Mouse (Mus musculus): ENCODE results near the gene Ankra2. TPM values are rescaled to one million over a fixed set of nuclear protein-coding genes. Genes with fewer than 3 reads are reported as not detected.

The Ankra2 gene
- total RNA-seq, 2 experiments from 2014 or later: 21.6 to 42.4 TPM

DNA sequence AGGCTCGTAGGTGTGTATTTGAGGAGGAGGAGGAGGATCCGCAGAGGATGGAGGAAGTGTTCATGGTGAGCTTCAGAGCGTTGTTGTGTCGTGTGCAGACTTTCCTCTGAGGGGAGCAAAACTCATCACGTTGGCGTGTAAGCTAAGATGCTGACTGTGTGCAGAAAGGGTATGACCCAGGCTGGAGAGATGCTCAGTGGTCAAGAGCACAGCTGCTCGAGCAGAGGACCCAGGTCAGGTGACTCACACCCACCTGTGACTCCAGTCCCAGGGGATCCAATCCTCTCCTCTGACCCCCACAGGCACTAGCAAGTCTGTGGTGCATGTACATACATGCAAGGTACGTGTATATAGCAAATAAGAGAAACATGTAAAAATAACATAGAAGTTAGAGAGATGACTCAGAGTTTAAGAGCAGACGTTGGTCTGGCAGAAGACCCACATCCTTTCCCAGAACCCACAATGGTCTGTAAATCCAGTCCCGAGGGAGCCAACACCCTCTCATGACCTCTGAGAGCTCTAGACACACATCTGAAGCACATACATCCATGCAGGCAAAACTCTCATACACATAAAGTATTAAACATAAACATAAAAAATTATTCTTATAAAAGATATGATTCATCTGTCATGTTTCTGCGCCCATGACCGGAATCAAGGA is 18.2 kb downstream of the Ankra2 start:
- ATAC-seq (replicated peaks; ENCODE audit: low FRiP score, low TSS enrichment, poor library complexity, severe bottlenecking): no peak

DNA sequence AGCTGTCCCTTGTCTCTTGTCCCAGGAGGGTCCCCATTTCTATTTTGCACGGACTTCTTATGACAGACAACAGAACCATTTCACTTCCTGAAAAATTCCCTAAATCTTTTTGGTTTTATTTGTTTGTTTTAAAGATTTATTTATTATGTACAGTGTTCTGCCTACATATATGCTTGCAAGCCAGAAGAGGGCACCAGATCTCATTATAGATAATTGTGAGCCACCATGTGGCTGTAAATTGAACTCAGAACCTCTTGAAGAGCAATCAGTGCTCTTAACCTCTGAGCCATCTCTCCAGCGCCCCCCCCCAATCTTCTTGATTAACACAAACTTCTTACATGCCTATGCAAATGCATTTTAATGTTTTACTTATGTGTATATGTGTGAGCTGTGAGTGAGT is 27.8 kb downstream of the Ankra2 start:
- no peak for ATAC-seq (replicated peaks; ENCODE audit: low FRiP score, low TSS enrichment, poor library complexity, severe bottlenecking)

DNA sequence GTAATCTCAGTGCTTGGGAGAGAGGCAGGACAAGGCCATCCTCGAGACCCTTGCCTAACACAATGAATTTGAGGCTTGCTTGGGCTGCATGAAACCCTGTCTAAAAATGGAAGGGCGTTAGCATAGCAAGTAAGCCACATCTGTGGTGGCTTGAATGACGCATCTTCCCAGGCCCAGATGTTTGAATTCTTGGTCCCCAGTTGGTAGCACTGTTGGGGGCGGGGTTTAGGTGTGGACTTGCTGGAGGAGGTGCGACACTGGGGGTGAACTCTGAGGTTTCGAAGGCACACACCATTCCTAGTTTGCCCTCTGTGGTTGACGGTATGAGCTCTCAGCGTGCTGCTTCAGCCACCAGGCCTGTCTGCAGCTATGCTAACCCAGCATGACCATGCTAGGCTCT is 28.8 kb downstream of the Ankra2 start:
- ATAC-seq (replicated peaks; ENCODE audit: low FRiP score, low TSS enrichment, poor library complexity, severe bottlenecking): 0 out of 2 replicates have a peak, but pooled peaks have one; percentile 18

DNA sequence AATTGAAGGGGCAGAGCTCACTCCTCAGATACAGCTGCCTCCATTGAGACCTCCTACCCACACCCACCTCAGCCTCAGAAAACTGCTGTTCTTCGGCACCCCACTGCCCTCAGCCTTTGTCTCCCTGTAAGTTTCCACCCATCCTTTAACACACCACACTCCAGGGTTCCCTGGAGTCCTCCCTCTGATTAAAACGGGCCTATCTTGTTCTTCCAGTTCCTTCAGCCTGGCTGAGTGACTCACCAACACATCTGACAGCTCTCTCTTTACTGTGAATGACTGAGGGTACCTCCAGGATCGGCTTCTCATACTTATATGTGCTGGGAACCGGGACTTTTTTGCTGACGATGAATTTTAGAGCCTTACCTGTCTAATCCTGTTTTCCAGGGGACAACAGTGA is 33.2 kb downstream of the Ankra2 start:
- no peak for ATAC-seq (replicated peaks; ENCODE audit: low FRiP score, low TSS enrichment, poor library complexity, severe bottlenecking)

DNA sequence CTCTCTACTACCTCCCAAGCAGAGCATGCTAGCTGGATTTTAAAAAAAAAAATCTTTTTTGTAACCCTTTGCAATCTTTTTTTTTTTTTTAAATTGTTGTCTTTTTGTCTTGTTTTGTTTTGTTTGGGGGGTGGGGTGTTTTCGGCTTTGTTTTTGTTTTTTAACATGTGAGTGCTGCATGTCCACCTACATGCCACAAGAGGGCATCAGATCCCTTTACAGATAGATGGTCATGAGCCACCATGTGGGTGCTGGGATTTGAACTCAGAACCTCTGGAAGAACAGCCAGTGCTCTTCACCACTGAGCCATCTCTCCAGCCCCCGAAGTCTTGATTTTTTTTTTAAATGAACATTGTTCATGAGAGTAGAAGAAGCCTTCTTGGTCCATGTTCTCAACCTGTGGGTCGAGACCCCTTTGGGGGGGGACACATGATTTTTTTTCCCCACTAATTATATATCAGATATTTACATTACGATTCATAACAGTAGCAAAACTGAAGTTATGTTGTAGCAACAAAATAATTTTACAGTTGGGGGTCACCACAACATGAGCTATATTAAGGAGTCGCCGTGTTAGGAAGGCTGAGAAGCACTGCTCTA is 35.1 kb downstream of the Ankra2 start:
- ATAC-seq (replicated peaks; ENCODE audit: low FRiP score, low TSS enrichment, poor library complexity, severe bottlenecking): no peak

DNA sequence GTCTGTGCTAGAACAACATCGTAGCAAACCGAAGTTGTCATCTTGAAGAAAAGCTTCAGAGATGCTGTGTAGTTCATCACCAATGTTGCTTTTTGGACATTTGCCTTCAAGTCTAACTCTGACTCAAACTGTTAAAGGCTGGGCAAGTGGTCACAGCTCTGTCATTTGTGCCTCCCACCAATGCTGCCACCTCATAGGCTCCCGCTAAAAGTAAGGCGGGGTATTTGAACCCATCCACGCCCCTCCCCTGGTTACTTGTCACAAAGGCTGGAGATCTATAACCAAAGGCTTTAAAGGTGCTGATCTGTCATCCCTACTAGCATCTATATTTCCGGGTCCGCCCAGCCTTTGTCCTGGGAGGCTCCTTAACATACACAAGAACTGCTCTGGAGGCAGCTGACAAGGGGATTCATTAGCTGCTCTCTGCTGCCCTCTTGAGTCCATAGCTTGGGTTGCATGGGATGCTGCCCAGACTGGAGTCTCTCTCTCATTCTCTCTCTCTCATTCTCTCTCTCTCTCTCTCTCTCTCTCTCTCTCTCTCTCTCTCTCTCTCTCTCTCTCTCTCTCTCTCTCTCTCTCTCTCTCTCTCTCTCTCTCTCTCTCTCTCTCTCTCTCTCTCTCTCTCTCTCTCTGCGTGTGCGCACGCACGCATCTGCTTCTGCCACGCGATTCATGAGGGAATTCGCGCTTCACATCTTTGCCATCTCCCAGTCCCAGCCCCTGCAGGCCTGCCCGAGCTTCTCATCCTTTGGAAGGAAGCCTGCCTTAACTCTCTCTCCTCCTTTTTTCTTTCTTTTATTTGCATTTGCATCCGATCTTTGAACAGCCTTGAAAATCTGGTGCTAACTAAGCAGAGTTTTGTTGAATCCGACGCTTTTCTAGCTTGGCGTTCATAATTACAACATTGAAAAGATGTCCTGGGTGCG is 36.2 kb downstream of the Ankra2 start:
- ATAC-seq (replicated peaks; ENCODE audit: low FRiP score, low TSS enrichment, poor library complexity, severe bottlenecking): peak; percentile 90

DNA sequence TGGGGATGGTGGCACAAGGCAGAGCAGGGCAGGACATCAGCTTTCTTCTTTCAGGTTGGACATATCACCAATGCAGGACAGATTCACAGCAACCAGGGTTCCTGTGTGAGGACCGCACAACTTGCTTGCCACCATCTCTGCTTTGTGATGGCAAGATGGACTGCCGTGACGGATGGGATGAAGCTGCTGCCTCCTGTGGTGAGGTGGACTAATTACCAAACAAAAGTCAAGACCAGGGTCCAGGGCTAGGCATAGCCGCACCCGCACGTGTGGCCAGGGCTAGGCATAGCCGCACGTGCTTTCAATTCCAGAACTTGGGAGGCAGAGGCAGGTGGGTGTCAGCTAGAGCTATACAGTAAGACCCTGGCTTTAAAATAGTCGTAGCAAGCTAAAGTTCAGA is 42.4 kb downstream of the Ankra2 start:
- ATAC-seq (replicated peaks; ENCODE audit: low FRiP score, low TSS enrichment, poor library complexity, severe bottlenecking): no peak

DNA sequence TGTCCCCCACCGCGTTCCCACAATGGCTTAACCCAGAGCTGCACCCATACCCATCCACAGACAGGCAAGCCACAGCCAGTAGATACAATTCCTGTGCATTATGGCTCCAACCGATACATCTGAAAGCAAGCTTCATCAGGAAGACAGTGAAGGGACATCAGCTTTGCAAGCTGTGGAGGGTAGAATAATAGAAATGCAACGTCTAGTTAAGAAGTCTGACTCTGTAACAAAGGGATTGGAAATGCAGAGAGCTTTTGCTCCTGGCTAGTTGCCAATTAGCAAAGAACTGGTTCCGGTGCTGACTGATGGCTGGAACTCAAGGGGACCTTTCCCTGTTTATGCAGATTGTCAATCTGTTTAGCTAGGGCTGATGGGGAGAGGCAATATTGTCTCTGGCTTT is 43.5 kb downstream of the Ankra2 start:
- ATAC-seq (replicated peaks; ENCODE audit: low FRiP score, low TSS enrichment, poor library complexity, severe bottlenecking): no peak

DNA sequence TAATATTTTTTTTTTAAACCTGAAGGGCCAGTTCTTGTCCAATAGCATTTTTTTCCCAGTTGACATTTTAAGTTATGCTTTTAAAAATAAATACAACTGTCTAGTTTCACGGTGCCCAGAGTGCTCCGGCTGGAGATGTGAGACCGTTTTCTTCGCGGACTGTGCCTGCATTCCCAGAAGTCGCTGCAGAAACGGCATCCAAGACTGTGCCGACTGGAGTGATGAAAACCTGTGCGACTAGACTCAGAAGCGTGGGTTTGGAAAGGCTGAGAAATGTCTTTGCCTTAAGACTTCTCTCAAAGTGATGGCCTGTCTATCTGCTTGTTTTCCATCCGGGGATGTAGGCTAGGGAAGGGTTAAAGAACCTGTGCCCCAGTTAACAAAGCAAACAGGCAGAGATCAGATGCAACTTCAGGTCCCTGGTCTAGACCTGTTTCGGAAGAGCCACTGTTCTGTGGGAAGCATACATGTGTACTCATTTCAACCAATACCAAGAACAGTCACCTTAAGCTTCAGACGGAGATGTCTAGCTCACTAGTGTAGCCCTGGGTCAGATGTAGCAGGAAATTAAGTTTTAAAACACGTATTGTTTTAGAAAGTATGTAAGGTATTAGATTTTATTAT is 44.1 kb downstream of the Ankra2 start:
- no peak for ATAC-seq (replicated peaks; ENCODE audit: low FRiP score, low TSS enrichment, poor library complexity, severe bottlenecking)

DNA sequence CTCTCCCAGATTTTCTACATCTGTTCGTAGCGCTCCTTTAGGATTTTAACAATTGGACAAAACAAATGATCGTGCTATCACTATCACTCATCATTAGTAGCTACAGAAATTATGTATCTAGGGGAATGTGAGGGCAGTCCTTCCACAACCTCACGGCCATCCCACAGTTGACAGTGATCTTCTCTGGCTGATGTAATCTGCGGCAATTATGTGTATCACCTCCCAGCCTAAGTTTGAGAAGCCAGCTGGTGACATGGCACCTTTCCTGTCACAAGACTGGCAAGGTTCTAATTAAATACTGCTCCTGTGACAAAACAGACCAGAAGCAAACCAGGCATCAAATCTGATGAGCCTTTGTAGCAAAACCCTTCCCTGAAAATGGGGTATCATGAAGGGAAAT is 45.1 kb downstream of the Ankra2 start:
- ATAC-seq (replicated peaks; ENCODE audit: low FRiP score, low TSS enrichment, poor library complexity, severe bottlenecking): no peak

DNA sequence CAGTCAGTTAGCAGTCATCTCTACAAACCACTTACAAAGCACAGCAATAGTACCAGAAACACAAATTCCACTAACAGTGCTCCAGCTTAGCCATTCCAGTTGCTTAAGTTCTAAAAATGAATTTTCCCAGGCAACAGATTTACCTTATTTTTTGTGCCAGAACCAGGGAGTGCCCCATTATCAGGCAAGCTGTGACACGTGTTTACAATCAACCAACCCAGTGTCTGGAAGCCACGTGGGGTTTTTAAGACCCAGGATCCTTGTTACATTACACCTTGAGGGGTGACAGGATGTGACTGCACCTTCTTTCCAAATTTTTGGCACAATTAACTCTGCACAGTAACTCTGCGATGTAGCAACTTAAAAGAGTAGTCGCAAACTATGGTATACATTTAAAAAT is 45.9 kb downstream of the Ankra2 start:
- no peak for ATAC-seq (replicated peaks; ENCODE audit: low FRiP score, low TSS enrichment, poor library complexity, severe bottlenecking)

DNA sequence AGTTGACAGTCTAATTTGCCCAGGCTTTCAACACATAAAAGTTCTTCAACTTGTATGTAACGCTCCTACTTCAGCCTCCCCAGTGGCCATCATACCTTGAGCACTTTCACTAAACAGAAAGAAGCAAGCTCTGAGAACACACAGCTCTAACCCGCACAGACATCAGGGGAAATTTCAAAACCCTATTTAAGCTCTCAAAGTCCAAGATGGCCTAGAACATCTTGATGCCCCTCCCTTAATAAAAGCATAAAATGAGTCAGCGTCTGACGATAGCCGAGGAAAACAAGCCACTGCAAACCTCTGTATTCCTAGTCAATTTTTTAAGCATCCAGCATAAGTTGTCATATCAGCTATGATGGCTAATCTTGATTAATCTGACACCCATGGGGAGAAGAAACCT is 48.7 kb downstream of the Ankra2 start:
- no peak for ATAC-seq (replicated peaks; ENCODE audit: low FRiP score, low TSS enrichment, poor library complexity, severe bottlenecking)

DNA sequence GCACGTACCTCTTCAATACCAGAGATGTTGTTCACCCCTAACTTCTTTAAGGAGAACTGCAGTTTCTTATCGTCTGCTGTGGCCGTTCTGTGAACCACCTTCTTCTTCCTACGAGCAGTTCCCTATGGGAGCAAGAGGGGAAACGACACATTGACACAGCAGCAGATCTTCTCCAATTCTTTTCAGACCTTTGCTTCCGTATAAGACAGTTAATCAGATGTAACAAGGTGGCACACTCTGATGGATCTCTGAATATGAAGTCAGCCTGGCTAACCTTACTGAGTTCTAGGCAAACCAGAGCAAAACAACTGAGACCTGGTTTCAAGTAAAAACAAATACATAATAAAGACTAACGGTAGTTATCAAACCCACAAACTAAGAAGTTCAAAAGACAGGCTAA is 50.8 kb downstream of the Ankra2 start:
- no peak for ATAC-seq (replicated peaks; ENCODE audit: low FRiP score, low TSS enrichment, poor library complexity, severe bottlenecking)

DNA sequence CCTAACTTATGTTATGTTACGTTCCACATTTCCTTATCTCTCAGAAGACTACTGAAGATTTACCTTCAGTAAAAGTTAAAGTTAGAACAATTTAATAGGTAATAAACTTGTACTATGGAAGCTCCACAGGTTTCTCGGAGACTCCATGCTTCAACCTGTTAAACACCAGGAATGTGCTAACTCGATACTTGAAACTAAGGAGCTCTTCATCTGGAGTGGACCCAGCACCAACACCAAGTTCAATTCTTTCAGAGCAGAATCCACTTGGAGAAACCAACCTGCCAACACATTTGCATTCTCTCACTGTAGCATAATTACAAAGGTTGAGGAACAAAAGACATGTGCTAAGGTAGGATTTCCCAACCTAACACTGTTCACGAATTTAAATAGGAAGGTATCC is 52.2 kb downstream of the Ankra2 start:
- no peak for ATAC-seq (replicated peaks; ENCODE audit: low FRiP score, low TSS enrichment, poor library complexity, severe bottlenecking)

DNA sequence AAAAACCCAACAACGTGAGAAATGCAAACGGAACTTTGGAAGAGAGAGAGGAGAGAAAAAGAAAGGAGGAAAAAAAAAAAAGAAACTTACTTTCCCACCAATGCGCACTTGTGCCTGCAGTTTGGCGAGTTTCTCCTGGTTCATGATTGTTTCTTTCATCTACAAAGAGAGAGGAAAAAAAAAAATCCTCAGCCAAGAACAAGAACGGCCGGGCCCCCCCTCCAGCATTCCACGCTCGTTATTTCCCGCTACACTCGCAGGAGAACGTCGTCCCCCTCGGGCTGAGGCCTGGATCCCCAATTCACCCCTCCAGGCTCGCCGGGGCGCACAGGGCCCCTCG is 53.2 kb downstream of the Ankra2 start:
- no peak for ATAC-seq (replicated peaks; ENCODE audit: low FRiP score, low TSS enrichment, poor library complexity, severe bottlenecking)

DNA sequence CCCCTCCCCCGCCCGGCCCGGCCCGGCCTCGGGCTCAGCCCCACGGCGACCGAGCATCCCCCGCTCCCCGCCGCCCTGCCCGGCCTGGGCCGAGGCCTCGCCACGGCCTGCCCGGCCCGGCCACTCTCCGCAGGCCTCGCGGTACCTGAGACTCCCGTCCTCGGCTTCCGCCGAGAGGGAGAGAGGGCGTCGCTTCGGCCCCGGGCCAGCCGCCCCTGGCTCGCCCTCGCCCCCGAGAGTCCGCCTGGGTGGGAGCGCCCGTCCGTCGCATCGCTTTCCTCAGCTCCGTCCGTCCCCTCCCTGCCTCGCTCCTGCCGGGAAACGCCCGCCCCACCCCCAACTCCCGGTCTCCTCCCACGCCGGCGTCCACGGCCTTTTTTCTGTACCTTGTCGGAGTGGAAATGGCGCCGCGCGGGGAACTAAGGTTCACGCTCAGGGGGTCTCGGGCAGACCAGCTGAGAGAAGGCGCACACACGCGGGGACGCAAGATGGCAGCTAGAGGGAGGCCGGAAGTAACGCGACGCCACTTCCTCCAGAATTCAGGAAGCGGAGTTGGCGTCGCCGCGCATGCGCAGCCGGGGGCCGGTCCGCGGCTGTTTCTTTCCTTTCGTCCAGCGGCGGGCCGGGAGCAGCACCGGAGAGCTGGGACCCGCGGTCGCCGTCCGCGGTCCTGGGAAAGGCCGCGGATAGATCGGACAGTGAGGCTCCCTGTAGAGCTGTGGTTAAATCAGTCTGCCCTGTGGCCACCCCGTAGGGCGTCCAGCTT is 53.8 kb downstream of the Ankra2 start, which contains the start of gene Btf3:
Gene Btf3 (minus strand): TSS at position 527 of the 766 bp plus-strand sequence.
- peak; percentile 94 for ATAC-seq (replicated peaks; ENCODE audit: low FRiP score, low TSS enrichment, poor library complexity, severe bottlenecking)

DNA sequence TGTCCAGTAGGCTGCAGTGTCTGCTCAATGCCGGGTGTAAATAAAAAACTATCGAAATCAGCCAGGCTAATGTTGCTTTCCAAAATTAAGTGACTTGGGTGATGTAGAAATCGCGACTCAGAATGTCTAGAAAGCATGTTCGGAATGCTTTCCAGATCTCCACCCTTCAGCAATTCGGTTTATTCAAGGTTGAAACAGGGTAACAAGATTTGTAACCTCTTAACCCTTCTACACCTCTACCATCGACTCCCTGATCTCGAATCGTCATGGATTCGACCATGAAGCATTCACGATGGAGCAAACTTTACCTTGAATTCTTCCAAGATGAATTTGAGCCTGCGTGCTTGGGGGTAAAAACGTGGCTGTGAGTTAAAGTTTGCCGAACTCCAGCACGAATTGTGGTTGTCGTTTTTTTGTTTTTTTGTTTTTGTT is 54.4 kb downstream of the Ankra2 start:
- 0 out of 2 replicates have a peak, but pooled peaks have one; percentile 11 for ATAC-seq (replicated peaks; ENCODE audit: low FRiP score, low TSS enrichment, poor library complexity, severe bottlenecking)

DNA sequence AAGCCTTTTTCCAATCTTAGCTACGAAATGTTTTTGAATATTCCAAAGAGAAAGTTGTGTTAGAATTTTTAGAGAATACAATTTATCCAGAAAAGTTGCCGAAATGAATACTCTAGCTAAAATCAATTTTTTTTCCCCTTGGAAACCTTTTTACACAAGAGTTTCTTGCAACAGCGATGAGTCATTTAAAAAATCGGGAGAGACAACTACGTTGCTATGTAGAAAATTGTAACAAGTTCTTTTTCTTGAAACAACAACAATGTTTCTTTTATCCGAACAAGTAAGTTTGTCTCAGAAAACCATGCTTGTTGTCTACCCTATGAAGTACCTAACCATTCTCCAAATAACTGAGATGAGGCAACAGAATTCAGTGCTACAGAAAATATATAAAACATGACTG is 55.0 kb downstream of the Ankra2 start:
- no peak for ATAC-seq (replicated peaks; ENCODE audit: low FRiP score, low TSS enrichment, poor library complexity, severe bottlenecking)

All from megakaryocyte-erythroid progenitor cell, adult 5-6 weeks (primary cell).